Mouse (Mus musculus) thymus, adult 2 months (tissue): Measurements from ENCODE around the gene Cbfa2t3.

Experiments
- CTCF ChIP-seq: fragments of 200-500 bp; IDR thresholded peaks from 2 replicates; pipeline ENCODE4 v1.5.1; 2012; ENCODE audit warnings: mild to moderate bottlenecking, control low read depth, low read length, moderate library complexity, borderline replicate concordance; ENCODE audit not compliant: control insufficient read depth, poor library complexity, insufficient read depth; ENCODE audit errors: extremely low read depth
- POLR2A ChIP-seq: fragments of 200-500 bp; IDR thresholded peaks from 2 replicates; pipeline ENCODE4 v1.6.1; 2012; ENCODE audit warnings: mild to moderate bottlenecking, low read length, control low read depth, moderate library complexity; ENCODE audit not compliant: control insufficient read depth, poor library complexity, insufficient read depth; ENCODE audit errors: extremely low read depth

GRCm38 (mm10) chr8:122679325-122679920 is 19.5 kb downstream of the Cbfa2t3 start:
- no peak for TF ChIP-seq CTCF
- TF ChIP-seq POLR2A = no peak
